Mouse (Mus musculus): Measurements from ENCODE around the gene Nfu1.
"Not testable (repeated sequence)": the region's sequence is repeated elsewhere in the genome, so short reads cannot be mapped to it uniquely, and the experiment has no call there.

The Nfu1 gene

DNA sequence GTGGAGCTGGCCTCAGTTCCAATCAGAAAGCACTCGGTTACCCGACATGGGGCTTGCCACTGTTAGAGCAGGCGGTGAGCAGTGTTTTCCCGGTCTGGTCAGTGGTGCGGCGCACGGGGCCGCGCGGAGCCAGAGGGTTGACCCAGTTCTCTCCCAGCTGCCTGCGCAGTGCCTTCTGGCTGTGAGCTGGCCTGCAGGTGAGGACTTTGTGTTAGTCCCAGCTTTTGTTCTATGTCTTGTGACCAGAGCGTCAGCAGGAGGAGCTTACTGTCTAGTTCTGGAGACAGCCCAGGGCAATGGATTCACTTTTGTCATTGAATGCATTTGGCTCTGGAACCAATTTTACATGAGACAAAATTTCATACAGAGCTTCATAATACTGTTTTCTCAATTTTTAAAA, 12.8 kb downstream of the Nfu1 start:
- peak; percentile 78 for DNase-seq (ENCODE audit: low read depth, low spot score)

DNA sequence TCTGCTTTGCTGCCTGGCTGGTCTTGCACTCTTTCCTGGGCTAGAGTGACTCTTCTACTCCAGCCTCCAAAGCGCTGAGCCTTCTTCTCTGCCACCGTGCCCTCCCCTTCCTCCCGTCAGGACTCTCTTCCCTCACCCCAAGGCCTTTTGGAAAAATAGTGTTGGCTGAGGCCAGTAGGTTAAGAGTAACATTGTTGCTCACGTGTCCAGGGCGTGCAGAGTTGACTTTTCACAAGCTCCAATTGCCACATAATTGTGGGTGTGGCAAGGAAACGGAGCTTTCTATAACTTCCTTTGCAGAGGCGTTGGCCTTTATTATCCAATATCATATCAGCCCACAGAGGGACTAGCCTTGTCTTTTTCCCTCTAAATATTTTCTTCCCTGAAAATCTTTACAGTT, 17.9 kb downstream of the Nfu1 start:
- DNase-seq (ENCODE audit: low read depth, low spot score), result no peak

DNA sequence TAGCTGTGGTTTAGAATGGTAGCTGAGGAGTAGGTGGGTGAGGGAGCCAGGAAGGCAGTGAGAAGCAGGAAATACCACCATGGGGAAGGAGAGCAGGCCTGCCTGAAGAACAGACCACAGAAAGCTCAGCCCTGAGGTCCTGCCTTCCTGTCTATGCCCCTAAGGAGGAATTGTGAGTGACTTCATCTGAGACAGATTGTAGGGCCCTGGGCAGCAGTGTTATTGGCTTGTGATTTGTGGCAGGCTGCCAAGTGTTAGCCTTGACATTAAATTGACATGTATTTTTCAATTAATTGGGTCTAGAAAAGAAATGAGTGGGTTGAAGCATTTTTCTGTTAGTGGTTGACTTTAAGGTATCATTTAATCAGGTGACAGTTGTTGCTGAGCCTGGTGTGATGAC, 19.8 kb downstream of the Nfu1 start:
- no peak for DNase-seq (ENCODE audit: low read depth, low spot score)

DNA sequence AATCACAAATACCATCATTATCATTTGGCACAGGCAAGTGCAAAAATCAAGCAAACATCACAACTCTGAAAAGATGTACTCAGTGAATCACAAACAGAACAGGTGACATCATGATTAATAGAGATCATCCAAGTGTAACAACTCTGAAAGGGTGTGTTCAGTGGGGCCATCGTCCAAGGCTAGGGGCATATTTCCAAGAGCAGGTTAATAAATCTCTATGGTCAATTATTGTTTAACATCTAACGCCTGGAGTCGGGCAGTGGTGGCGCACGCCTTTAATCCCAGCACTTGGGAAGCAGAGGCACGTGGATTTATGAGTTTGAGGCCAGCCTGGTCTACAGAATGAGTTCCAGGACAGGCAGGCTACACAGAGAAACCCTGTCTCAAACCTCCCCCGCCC, 22.3 kb downstream of the Nfu1 start:
- not testable (repeated sequence) for DNase-seq (ENCODE audit: low read depth, low spot score)

DNA sequence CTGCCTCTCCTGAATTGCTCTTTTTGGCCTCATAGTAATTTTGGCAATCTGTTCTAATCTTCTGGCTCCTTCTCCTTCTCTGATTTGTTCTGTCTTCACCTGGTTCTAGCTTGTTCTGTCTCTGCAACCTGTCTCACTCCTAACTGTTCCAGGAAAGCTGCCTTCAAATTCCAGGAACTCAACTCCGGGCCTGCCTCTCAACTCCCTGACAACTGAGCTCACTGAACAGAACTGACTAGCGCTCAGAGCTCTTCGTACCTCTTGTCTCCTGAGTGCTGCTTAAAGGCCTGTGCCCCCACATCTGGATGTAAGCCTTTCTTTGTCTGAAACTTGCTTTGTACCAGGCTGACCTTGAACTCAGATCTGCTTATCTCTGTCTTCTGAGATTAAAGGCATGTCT, 23.4 kb downstream of the Nfu1 start:
- peak; percentile 30 for DNase-seq (ENCODE audit: low read depth, low spot score)

DNA sequence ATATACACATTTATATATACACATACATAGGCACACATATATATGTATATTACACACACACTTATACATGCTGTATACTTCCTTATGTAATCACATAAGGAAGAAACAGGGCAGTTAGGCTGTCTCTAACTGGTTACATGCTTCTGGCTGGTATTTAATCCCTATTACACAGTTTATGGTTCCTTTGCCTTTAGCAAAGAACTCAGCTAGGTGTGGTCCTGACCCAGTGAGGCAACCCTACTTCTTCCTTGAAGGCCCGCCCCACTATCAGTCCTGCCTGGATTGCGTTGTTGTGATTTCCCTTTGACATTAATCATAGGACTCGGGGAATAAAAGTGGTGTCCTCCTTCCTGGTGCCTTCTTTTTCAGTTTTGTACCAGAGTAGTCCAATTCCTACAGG, 25.4 kb downstream of the Nfu1 start:
- no peak for DNase-seq (ENCODE audit: low read depth, low spot score)

DNA sequence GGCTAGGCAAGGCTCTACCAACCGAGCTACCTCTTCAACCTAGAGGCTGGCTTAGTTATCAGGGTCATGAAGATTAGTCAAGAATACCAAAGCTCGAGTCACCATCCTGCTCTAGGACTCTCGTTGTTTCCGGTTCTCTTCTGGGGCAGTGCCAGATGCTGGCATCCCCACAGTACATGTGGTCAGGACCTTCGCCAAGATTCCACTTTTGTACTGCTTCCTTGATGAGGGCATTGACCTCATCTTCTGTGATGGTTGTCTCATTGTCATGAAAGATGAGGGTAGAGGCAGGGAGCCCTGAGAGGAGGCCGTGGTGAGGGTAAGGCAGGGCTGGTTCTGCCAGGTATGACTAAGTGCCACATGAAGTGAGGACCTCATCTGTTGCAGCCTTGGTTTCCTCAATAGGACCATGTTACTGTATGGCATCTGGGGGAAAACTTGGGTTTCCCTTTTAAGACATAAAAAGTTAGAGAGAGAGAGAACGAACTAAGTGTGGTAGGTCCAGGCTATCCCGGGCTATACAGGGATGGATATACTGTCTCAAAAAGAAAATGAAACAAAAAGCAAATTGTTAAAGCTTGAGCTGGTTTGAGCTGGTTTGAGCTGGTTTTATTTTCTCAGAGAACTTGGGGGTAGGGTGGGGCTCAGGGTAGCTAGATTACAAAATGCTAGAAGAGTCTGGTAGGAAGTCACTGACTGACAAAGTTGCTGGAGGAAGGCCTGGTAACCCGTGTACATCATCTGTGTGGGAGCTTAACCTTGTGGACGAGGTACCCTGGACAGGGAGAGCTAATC, 29.0 kb downstream of the Nfu1 start:
- DNase-seq (ENCODE audit: low read depth, low spot score), result no peak

DNA sequence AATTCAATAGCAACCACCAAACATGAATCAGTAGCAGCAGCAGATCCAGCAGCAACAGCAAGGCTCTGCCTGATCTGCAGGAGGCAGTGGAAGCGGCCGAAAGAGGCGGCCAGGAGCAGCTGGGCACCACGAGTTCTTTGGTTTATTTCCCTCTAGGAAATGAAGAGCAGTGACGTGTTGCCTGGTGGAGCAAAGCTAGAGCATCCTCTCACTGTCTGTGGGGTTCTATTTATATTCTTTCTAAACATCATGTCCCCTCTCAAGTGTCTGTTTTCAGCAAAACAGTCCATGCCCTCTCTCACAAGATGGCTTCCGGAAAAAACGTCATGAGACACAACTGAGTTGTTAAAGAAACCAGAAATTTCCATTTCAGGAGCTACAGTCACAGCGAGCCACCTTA, 30.1 kb downstream of the Nfu1 start:
- no peak for DNase-seq (ENCODE audit: low read depth, low spot score)

DNA sequence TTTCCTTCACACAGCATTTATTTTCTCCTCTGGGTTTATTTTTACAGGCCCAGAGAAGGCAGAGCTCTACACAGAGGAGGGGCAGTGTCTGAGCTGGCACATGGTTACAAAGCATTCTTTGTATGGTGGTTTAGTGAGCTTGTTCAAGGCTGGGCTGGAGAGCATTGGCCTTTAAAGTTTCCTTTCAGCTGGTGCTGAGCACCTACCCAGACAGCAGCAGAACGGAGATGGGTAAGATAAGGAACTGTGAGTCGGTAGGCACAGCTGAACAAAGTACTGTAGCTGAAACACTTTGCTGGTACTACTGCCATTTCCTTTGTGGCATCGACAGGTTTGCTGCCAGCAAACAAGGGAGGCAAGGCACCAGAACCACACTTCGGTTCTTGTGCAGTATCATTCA, 31.9 kb downstream of the Nfu1 start:
- DNase-seq (ENCODE audit: low read depth, low spot score), result no peak

DNA sequence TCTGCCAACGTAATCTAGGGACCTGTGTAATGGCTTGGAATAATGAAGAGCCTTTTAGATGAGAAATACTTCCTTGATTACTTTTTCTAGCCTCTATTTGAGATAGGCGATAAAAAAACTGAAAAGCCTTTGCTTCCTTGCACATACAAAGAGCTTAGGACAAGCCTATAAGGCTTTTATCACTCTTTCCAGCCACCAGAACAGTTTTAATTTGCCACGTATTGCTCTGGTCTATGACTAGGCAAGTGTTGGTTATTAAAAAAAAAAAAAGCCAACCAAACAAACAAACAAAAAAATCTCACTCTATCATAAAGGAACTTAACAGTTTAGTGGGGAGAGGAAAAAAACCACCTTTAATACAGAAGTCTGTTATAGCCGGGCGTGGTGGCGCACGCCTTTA, 32.4 kb downstream of the Nfu1 start:
- DNase-seq (ENCODE audit: low read depth, low spot score), result no peak

DNA sequence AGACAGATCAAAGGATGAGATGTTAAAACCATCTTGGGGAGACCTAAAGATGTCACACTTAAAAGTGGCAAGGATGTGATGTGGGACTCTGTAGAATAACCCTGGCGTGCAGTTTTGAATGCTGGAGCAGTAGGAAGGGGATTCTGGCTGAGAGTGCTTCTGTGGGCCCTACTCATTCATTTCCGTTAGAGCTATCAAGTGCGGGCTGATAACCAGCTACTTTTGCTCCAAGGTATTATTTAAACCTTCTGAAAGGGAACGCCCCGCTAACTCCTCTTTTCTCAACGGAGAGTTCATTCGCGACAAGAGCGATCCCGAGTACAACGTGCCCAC, 32.9 kb downstream of the Nfu1 start:
- no peak for DNase-seq (ENCODE audit: low read depth, low spot score)

DNA sequence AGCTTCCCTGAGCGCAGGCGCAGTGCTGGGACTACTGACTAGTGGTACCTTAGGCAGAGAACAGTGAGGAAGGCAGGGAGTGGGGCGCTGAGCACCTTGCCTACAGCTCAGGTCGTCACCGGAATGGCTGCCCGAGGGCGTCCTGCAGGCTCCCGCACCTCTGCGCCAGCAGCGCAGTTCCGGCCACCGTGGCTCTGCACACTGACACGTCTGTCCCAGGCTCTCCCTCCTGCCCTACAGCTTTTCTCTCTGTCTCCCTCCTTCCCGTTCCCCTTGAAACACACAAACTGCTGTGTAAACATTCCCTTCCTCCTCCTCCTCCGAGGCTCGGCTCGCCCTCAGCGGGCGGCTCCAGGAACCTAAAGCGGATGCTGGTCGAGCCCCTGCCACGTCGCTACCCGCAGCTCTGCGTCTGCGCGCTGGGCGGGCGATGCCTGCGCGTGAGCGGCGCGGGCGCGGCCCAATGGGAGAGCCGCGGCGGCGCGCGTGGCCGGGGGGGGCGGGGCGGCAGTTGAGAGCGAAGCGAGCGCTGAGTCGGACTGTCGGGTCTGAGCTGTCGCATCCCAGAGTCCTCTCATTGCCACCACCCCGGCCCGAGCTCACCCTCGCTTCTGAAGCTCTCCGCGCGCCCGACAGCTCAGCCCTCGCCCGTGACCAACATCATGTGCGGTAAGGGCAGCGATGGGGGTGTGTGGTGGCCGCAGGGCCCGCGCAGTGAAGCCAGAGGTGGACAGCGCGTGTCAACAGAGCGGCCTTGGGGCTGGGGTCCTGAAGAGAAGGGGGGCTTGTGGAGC, 33.5 kb downstream of the Nfu1 start, which contains the start of gene Gfpt1:
Gene Gfpt1 (plus strand): TSS at position 510 of the 794 bp plus-strand sequence.
- peak; percentile 98 for DNase-seq (ENCODE audit: low read depth, low spot score)

DNA sequence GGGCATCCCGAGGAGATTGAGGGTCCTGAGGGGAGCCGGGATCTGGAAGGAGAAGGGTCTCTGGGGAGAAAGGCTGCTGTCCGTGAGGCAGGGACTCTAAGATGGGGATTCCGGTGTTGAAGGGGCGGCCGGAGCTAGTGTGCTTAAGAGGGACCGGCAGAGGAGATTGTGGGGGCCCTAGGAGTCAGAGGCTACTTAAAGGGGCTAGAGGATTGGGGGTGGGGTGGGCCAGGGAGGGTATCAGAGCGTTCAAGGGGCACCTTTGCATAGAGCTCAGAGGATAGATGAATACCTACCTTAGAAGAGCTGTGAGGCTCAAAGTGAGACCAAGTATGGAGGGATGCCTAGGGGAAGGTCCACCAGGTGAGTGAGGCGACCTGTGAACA, 34.1 kb downstream of the Nfu1 start:
- no peak for DNase-seq (ENCODE audit: low read depth, low spot score)

DNA sequence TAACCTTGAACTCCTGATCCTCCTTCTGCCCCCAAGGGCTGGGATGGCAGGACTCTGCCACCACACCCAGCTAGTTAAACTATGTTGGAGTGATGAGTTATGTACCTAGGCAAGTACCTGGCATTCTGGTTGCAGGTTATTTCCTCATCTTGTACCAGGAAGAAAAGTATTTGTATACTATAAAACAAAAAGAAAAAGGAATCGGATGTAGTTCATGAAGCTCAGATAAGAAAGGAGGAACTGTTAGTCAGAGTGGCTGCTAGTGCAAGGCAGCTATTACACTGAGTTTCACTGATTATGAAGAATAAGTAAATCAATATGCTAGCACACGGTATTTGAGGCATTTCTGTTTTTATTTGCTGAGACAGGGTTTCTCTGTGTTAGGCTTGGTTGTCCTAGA, 35.9 kb downstream of the Nfu1 start:
- no peak for DNase-seq (ENCODE audit: low read depth, low spot score)

DNA sequence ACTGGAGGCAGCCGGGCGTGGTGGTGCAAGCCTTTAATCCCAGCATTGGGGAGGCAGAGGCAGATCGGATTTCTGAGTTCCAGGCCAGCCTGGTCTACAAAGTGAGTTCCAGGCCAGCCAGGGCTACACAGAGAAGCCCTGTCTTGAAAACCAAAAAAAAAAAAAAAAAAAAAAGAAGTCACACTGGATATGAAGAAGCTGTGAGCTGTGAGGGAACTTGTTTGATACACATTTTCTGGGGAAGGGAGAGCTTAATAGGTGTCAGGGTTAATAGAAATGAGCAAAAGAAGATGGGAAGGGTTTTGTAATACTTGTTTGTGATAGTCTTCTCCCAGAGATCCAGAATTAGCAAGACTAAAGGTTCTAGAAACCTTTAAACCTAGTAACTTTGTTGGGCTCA, 36.5 kb downstream of the Nfu1 start:
- DNase-seq (ENCODE audit: low read depth, low spot score), result no peak

DNA sequence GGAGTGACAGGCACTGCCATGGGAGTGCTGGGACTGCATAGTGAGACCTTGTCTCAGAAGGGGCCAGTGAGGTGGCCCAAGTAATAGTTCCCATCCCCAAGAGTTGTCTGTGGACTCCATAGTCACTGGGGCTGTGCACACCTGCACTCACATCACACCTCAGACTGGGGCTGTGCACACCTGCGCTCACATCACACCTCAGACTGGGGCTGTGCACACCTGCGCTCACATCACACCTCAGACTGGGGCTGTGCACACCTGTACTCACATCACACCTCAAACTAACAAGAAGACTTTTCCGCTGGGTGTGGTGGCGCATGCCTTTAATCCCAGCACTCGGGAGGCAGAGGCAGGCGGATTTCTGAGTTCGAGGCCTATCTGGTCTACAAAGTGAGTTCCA, 39.7 kb downstream of the Nfu1 start:
- DNase-seq (ENCODE audit: low read depth, low spot score), result not testable (repeated sequence)

DNA sequence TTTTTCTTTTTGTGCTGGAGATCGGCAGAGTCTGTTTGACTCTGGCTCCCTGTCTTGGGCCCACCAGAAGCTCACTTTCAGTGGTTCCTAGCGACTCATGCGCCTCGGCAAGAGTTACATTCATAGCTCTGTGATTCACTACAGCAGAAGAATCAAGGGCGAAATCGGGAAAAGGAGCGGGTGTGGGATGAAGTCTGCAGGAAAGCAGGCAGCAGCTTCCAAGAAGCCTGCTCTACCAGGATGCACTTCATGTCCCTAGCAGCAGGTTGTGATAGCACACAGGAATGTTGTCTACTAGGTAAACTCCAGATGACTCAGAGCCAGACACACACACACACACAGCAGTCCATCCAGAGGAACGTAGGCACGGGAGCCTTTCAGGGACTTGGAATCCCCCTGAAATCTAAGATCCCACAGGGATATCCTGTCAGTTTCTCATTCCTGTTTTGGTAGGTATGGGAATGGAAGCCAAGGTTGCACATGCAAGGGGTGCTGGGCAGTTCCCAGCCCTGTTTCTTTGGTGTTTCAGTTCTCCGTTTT, 42.9 kb downstream of the Nfu1 start:
- no peak for DNase-seq (ENCODE audit: low read depth, low spot score)

DNA sequence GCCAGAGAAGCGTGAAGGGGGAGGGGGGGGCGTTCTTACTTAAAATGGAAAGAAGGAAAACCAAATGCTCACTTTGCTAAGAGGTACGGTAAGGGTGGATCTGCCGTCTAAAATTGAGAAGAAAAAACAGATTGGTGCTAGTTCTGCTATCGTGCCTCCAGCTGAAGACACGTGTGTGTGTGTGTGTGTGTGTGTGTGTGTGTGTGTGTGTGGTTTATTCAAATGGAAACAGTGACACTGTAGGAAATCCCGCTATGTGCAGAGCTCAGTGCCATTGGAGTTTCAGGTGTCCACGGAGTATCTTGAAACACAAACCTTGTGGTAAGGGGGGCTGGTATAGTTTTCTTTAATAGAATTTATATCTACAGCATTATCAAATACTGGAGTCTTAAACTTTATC, 45.2 kb downstream of the Nfu1 start:
- DNase-seq (ENCODE audit: low read depth, low spot score), result no peak

DNA sequence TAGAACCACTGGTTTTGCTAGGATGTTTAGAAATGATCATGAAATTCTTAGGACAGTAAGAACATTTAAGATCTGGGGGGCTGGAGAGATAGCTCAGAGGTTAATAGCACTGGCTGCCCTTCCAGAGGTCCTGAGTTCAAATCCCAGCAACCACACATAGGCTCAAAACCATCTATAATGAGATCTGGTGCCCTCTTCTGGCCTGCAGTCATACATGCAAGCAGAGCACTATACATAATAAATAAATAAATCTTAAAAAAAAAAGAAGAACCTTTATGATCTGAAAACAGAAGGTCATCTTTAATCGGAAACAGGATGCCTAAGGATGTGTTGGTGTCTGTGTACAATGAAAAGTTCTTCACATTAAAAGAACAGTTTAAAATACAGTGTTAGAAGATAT, 50.7 kb downstream of the Nfu1 start:
- DNase-seq (ENCODE audit: low read depth, low spot score), result no peak

DNA sequence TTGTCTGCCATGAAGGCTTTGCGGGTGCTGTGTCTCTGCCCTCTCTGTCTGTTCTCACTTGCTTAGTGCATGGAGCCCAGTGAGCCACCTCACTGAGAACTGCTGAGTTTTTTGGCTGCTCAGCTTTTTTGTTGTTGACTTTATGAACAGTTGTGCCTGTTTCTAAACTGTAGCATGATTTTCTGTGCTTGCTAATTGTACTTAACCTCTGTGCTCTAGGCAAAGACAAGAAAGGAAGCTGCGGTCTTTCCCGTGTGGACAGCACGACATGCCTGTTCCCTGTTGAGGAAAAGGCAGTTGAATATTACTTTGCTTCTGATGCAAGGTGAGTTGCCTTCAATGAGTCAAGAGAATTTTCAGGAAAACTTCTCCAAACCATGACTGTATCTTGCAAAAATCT, 54.5 kb downstream of the Nfu1 start:
- no peak for DNase-seq (ENCODE audit: low read depth, low spot score)

DNA sequence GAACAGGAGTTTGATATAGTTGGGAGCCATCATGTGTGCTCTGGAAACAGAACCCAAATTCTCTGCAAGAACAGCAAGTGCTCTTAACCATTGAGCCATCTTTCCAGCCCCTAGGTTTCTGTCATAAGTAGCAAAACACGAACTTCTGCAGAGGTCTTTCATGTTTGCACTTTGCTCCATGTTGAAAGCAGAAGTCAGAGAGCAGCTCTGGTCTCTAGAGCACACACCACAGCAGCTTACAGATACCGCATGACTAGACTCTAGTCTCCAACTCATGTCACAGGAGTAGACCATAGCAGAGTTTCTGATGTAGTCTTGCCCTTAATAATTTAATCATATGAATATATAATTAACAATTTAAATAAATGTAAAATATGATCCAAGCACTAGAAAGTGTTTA, 59.2 kb downstream of the Nfu1 start:
- DNase-seq (ENCODE audit: low read depth, low spot score), result no peak

DNA sequence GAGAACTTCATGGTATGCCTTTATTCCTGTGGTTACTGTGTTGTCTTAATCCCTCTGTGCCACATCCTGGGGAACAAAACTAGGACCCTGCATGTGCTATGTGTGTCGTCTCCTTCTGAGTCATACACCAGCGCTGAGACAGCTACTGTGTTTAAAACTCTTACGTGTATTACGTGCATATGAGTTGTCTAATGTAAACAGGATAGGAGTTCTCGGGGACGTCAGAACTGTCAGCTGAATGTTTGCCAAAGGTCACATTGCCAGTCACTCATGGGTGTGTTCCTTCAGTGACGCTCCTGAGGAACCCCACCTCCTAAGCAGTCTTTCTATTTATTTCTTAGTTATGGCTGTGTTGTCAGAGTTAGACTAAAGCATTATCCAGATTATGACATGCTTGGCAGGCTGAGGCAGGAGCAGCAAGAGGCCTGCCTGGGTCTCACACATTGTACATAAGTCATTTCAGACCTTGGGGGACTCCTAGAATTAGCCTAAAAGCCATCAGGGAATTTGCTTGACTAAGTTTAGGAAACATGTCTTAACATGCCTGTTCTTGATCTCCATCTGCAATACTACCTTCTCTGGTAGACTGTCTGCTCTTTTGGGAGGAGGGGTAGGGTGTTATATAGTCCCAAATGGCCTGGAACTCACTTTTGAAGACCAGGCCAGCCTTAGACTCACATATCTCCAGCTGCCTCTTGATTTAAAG, 60.3 kb downstream of the Nfu1 start:
- no peak for DNase-seq (ENCODE audit: low read depth, low spot score)
